Mouse (Mus musculus): Measurements from ENCODE around the gene Gm14408.
"Not testable (repeated sequence)": the region's sequence is repeated elsewhere in the genome, so short reads cannot be mapped to it uniquely, and the experiment has no call there.

The Gm14408 gene

DNA sequence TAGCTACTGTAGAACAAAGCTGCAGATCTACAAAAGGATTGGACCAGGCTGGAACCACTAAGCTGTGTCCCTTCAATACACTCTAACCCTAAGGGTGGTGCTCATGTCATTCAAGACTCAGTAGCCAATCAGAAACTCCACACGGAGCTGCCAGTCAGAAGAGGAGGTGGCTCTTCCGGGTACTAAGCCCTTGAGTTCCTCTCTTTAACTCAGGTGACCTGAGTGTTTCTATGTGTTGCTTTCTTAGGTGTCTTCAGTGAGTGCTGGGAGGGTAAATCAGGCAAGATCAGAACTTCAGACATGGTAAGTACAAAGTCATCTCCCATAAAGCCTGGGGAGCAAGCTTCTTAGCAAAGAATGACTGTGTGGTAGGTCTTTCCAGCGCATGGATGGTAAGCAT lies at the start of gene Gm14408:
Gm14408 (plus strand) TSS at position 301 of the 400 bp plus-strand sequence.
- not testable (repeated sequence) for ATAC-seq (ENCODE audit: insufficient number of reproducible peaks, low FRiP score, low TSS enrichment)

DNA sequence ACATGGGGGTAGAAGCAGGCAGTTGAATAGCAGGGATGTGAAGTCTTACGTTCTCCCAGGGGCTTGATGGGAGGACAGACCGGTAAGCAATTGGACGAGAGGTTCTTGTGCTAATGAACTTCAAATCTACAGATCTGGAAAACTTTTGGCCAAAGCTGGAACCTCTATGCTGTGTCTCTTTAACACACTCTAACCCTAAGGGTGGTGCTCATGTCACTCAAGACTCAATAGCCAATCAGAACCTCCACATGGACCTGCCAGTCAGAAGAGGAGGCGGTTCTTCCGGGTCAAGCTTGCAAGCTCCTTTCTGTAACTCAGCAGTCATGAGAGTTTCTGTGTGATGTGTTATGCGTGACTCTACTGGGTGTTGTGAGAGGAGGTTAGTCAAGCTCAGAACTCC lies 32.6 kb upstream of the Gm14408 start, which contains the start of gene Gm14295:
Gm14295 (plus strand) TSS at position 301 of the 400 bp plus-strand sequence.
- ATAC-seq (ENCODE audit: insufficient number of reproducible peaks, low FRiP score, low TSS enrichment): not testable (repeated sequence)

- not testable (repeated sequence) for ATAC-seq (ENCODE audit: insufficient number of reproducible peaks, low FRiP score, low TSS enrichment)
These were observed 32.2 kb upstream of the Gm14408 start for GRCm38 (mm10) chr2:176798785-176799184.

Measured in cerebellum, adult (tissue).